Mouse (Mus musculus): ENCODE data around the gene Cir1. TPM values are rescaled to one million over a fixed set of nuclear protein-coding genes. Genes with fewer than 3 reads are reported as not detected.
A peak's percentile ranks its signal among the peaks of the same experiment; 100 is the strongest.

Cir1 gene
- polyA plus RNA-seq, 1 experiment from 2014 or later = 25.7 TPM

DNA sequence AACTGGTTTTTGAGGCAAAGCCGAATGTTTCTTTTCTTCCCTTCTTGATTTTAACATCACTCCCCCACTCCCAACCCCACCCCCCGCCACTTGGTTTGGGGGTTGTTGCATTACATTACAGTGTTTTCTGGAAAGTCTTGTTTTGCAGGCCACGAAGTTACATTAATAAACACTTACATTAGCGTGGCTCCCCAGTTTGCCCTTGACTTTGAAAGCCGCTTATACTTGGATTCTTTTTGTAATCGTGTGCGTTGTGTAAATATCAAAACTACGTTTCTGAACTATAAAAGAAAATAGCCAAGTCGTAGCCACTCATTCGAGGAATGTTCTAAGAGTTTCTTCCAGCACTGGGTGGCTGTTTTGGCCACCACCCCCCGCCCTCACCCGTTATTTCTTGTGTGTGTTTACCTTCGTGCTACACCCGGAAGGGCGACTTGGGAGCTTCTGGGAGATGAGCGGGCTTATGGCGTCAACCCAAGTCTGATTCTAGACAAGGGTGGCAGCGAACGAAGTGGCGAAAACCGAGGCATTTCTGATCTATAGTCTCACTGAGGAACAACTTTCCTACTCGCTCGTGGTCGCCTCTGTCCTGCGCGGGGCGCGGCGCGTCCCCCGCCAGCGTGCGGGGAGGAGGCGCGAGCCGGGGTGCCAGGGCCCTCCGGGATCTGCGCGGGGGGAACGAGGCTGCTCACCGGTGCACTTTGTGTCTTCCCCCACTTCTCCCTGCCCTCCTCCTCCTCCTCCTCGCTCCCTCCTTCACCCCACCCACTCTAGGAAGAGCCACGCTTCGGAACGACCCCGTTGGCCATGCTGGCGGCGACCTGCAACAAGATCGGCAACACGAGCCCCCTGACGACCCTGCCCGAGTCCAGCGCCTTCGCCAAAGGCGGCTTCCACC, 39.9 kb downstream of the Cir1 start:
- Histone ChIP-seq H3K36me3 (ENCODE audit: control insufficient read depth, insufficient read depth, low read length) (no peaks in the 10 kb centered on the region), H3K27ac (replicated peaks; ENCODE audit: low read depth, low read length) (no peak overlapping the region), H3K9ac (ENCODE audit: low read length) (peak overlapping the region; percentile 43; the same call in 1 of the 2 replicates), H3K4me3 (ENCODE audit: low read depth, low read length) (peak overlapping the region; percentile 38), H3K4me1 (ENCODE audit: control insufficient read depth, insufficient read depth, low read length) (peaks cover 31% of the 10 kb centered on the region), H3K9me3 (ENCODE audit: control insufficient read depth, low read length) (no peaks in the 10 kb centered on the region), H3K4me2 (ENCODE audit: low read depth, severe bottlenecking) (peak overlapping the region; percentile 71), H3K27me3 (ENCODE audit: control insufficient read depth, insufficient read depth, low read length) (peaks cover 73% of the 10 kb centered on the region)
- DNase-seq (ENCODE audit: low spot score) (peak; percentile 67), ATAC-seq (ENCODE audit: insufficient number of reproducible peaks, low FRiP score, low TSS enrichment, low read depth) (no peak)
- under 1% methylated on average over 55 of the region's 55 CpGs for WGBS

DNA sequence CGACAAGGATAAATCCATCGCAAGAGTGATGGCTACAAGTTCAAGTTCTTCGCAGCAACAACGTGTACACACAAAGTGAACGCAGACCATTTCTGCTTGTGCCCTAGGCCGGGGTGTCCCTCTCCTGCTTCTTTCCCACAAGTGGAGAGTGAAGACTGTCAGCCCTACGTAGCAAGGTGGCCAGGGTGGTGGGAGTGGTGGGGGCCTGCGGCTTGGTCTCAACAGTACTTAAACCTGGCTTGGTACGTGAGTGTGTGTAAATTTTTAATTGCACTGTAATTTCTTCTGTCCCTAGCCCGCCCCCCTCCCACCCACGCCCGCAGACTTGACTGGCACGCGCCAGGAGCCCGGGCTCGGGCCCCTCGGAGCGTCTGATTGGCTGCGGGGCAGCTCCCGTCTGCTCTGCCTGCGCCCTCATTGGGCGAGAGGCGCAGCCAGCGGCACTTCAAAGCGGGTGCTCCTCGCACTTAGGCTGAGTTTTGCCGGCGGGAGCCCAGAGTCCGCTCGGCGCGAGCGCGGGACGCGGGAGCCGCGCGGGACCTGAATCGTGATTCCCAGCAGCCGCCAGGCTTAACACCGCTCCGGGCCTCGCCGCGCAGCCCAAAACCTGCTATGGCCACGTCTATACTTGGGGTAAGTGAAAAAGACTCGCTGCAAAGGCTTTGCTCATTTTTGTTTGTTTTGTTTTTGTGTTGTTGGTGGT, 40.9 kb downstream of the Cir1 start, which contains the start of gene Sp9:
Sp9 (plus strand) TSS at position 467 of the 703 bp plus-strand sequence.
- peak; percentile 77 for ATAC-seq (ENCODE audit: insufficient number of reproducible peaks, low FRiP score, low TSS enrichment, low read depth)
- peak; percentile 85 for DNase-seq (ENCODE audit: low spot score)
- Histone ChIP-seq H3K27me3 (ENCODE audit: control insufficient read depth, insufficient read depth, low read length) (peaks cover 72% of the 10 kb centered on the region), H3K4me2 (ENCODE audit: low read depth, severe bottlenecking) (peak within 1 kb of the TSS; percentile 71), H3K9me3 (ENCODE audit: control insufficient read depth, low read length) (no peaks in the 10 kb centered on the region), H3K4me1 (ENCODE audit: control insufficient read depth, insufficient read depth, low read length) (peaks cover 24% of the 10 kb centered on the region), H3K4me3 (ENCODE audit: low read depth, low read length) (peak within 1 kb of the TSS; percentile 38), H3K9ac (ENCODE audit: low read length) (peak within 1 kb of the TSS; percentile 43; the same call in 1 of the 2 replicates), H3K36me3 (ENCODE audit: control insufficient read depth, insufficient read depth, low read length) (no peaks in the 10 kb centered on the region), H3K27ac (replicated peaks; ENCODE audit: low read depth, low read length) (no peak within 1 kb of the TSS)
- WGBS = under 1% methylated on average over 48 of the region's 48 CpGs

DNA sequence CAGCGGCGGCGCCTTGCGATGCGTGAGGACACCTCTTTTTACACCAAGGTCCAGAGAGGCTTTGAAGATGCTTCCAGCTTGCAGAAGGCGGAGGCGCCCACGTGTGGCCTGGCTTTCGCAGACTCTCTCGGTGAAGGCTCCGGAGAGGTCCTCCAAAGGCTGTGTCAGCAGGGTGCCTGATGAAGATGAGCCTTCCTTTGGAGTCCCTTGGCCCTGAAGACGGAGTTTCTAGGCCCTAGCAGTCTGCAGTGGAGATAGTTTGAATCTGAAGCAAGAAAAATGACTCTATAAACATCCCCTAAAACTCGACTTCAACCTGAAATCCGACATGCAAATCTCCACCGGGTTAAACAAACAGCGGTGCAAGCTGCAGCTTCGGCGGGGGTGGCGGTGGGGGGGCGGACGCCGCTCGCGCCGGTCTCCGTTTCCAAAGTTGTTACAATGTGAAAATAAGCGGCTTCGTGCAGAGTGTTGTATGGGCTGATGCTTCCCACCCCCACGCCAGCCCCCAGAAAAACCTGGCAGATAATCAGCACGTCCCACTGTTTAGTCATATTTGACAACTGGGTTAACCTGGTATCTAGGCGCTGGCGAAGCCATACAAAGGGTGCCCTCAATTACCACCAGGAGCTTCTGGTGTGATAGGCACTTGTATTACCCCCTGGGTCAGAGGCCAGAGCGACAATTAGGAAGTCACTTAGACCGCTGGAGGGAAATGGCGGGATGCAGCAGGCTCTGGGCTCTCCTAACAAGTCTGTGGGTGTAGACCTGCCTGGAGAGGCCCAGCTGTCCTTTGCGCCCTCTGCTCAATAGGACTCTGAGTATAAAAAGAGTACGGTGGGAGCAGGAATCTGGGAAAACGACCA, 41.7 kb downstream of the Cir1 start:
- ATAC-seq (ENCODE audit: insufficient number of reproducible peaks, low FRiP score, low TSS enrichment, low read depth) (no peak), DNase-seq (ENCODE audit: low spot score) (peak; percentile 70)
- Histone ChIP-seq H3K9ac (ENCODE audit: low read length) (no peak overlapping the region), H3K9me3 (ENCODE audit: control insufficient read depth, low read length) (no peaks in the 10 kb centered on the region), H3K4me1 (ENCODE audit: control insufficient read depth, insufficient read depth, low read length) (peaks cover 24% of the 10 kb centered on the region), H3K36me3 (ENCODE audit: control insufficient read depth, insufficient read depth, low read length) (no peaks in the 10 kb centered on the region), H3K4me3 (ENCODE audit: low read depth, low read length) (no peak overlapping the region), H3K27me3 (ENCODE audit: control insufficient read depth, insufficient read depth, low read length) (peaks cover 72% of the 10 kb centered on the region), H3K27ac (replicated peaks; ENCODE audit: low read depth, low read length) (no peak overlapping the region), H3K4me2 (ENCODE audit: low read depth, severe bottlenecking) (peak overlapping the region; percentile 15; the same call in 1 of the 2 replicates)
- under 1% methylated on average over 38 of the region's 38 CpGs for WGBS

DNA sequence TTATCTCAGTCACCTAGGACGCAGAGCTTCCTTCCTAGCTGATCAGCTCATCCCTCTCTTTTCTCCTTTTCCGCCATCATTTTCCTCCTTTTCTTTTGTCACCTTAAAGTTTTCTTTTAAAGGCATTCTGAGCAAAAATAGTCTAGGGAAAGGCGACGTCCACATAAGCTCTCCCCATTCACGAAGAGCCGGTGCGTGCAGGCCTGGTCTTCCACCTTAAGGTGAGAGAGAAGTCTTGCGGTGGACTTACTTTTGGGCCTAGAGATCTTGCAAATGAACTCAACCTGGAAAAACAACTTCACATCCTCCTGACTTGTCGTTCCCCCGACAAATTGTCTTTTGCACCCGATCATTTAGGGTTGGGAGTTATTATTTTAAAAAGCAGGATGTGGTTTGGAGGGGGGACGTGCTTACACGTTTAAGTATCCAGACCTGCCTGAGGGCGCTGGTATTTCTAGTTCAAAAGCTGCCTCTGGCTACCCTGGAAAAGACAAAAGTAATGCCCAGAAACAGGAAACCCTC, 42.4 kb downstream of the Cir1 start:
- Histone ChIP-seq H3K9ac (ENCODE audit: low read length) (no peak overlapping the region), H3K27ac (replicated peaks; ENCODE audit: low read depth, low read length) (no peak overlapping the region), H3K4me3 (ENCODE audit: low read depth, low read length) (no peak overlapping the region), H3K4me1 (ENCODE audit: control insufficient read depth, insufficient read depth, low read length) (peaks cover 24% of the 10 kb centered on the region), H3K27me3 (ENCODE audit: control insufficient read depth, insufficient read depth, low read length) (peaks cover 78% of the 10 kb centered on the region), H3K36me3 (ENCODE audit: control insufficient read depth, insufficient read depth, low read length) (no peaks in the 10 kb centered on the region), H3K9me3 (ENCODE audit: control insufficient read depth, low read length) (no peaks in the 10 kb centered on the region), H3K4me2 (ENCODE audit: low read depth, severe bottlenecking) (no peak overlapping the region)
- ATAC-seq (ENCODE audit: insufficient number of reproducible peaks, low FRiP score, low TSS enrichment, low read depth) (no peak), DNase-seq (ENCODE audit: low spot score) (no peak)
- WGBS = under 1% methylated on average over 14 of the region's 14 CpGs

DNA sequence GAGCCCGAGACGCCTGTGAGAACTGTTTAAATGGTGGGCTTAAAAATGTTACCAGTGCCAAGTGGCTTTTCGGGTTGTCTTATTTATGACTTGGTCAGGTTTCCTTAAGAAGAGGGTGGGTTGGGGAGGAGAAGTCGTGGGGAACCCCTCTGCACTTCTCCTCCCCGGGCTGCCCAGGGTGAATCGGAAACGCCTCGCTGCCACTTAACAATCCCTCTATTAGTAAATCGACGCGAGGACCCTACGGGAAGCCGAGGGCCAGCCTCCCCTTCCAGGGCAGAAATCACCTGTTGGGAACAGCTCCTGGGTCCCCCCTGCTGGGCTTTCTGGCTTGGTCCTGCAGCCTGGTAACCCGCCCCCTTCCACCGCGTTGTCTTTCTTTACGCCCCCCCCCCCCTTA, 42.8 kb downstream of the Cir1 start:
- Histone ChIP-seq H3K27ac (replicated peaks; ENCODE audit: low read depth, low read length) (no peak overlapping the region), H3K9ac (ENCODE audit: low read length) (no peak overlapping the region), H3K4me2 (ENCODE audit: low read depth, severe bottlenecking) (no peak overlapping the region), H3K36me3 (ENCODE audit: control insufficient read depth, insufficient read depth, low read length) (no peaks in the 10 kb centered on the region), H3K4me1 (ENCODE audit: control insufficient read depth, insufficient read depth, low read length) (peaks cover 23% of the 10 kb centered on the region), H3K9me3 (ENCODE audit: control insufficient read depth, low read length) (no peaks in the 10 kb centered on the region), H3K4me3 (ENCODE audit: low read depth, low read length) (no peak overlapping the region), H3K27me3 (ENCODE audit: control insufficient read depth, insufficient read depth, low read length) (peaks cover 82% of the 10 kb centered on the region)
- DNase-seq (ENCODE audit: low spot score) (peak; percentile 55), ATAC-seq (ENCODE audit: insufficient number of reproducible peaks, low FRiP score, low TSS enrichment, low read depth) (no peak)
- 0% methylated on average over 17 of the region's 17 CpGs for WGBS

DNA sequence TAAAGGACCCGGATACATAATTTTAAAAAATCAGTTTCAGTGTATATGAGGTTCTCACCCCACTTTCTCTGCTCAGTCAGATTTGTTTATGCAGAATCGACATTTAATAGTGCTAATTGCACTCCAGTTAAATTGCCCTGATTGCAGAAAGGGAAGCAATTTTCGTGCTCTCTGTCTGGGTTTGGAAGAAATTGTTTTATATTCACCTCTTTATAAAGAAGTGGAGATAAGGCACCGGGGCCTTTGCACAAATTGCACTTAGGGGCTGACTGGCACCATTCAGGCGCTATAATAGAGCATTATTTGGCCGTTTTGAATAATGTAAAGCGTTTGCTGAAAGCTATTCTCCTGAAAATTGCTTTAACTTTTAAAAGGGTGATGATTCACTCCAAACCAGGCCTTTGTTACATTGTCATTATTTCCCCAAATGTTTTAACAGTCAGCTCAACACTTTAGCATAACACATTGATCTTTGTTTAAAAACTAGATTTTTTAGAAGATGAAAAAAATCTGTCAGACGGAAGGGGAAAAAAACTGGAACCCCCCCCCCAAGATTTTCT, 43.6 kb downstream of the Cir1 start:
- Histone ChIP-seq H3K9me3 (ENCODE audit: control insufficient read depth, low read length) (no peaks in the 10 kb centered on the region), H3K9ac (ENCODE audit: low read length) (no peak overlapping the region), H3K4me2 (ENCODE audit: low read depth, severe bottlenecking) (no peak overlapping the region), H3K4me3 (ENCODE audit: low read depth, low read length) (no peak overlapping the region), H3K4me1 (ENCODE audit: control insufficient read depth, insufficient read depth, low read length) (peaks cover 27% of the 10 kb centered on the region), H3K27ac (replicated peaks; ENCODE audit: low read depth, low read length) (no peak overlapping the region), H3K36me3 (ENCODE audit: control insufficient read depth, insufficient read depth, low read length) (no peaks in the 10 kb centered on the region), H3K27me3 (ENCODE audit: control insufficient read depth, insufficient read depth, low read length) (peaks cover 83% of the 10 kb centered on the region)
- ATAC-seq (ENCODE audit: insufficient number of reproducible peaks, low FRiP score, low TSS enrichment, low read depth) (no peak), DNase-seq (ENCODE audit: low spot score) (no peak)
- WGBS = 6% methylated on average over 8 of the region's 8 CpGs

DNA sequence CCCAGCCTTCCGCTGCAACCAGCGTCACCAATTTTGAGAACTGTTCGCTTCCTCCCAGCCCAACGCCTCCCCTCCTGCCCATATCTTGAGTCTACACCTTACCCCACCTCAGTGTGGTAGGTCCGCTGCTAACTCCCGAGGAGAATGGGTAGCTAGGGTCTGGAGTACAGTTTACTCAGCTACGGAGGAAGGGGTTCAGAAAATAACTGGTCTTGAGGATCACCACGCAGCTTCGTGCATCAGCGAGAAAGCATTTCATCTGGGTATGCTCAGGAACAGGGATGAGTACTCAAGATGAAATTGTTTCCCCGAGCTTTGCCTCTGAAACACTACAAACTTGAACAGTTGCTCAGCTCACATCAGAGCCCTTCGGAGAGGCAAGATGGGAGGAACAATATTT, 44.2 kb downstream of the Cir1 start:
- Histone ChIP-seq H3K27me3 (ENCODE audit: control insufficient read depth, insufficient read depth, low read length) (peaks cover 79% of the 10 kb centered on the region), H3K4me3 (ENCODE audit: low read depth, low read length) (no peak overlapping the region), H3K4me1 (ENCODE audit: control insufficient read depth, insufficient read depth, low read length) (peaks cover 23% of the 10 kb centered on the region), H3K9me3 (ENCODE audit: control insufficient read depth, low read length) (no peaks in the 10 kb centered on the region), H3K9ac (ENCODE audit: low read length) (no peak overlapping the region), H3K27ac (replicated peaks; ENCODE audit: low read depth, low read length) (no peak overlapping the region), H3K36me3 (ENCODE audit: control insufficient read depth, insufficient read depth, low read length) (no peaks in the 10 kb centered on the region), H3K4me2 (ENCODE audit: low read depth, severe bottlenecking) (no peak overlapping the region)
- DNase-seq (ENCODE audit: low spot score) = peak; percentile 56
- under 1% methylated on average over 12 of the region's 12 CpGs for WGBS
- ATAC-seq (ENCODE audit: insufficient number of reproducible peaks, low FRiP score, low TSS enrichment, low read depth) = no peak
